Mouse (Mus musculus) limb, embryonic 14.5 days (tissue): ENCODE measurements around the gene Tigar. TPM values are rescaled to one million over a fixed set of nuclear protein-coding genes. Genes with fewer than 3 reads are reported as not detected.
A peak's percentile ranks its signal among the peaks of the same experiment; 100 is the strongest.

Source experiments
- ATAC-seq: fragments of 200-750 bp; cut with Nextera tagmentation; 2 replicates; pipeline ENCODE4 v1.8.0; 2017; ENCODE audit warnings: low read depth, moderate number of reproducible peaks, moderate TSS enrichment; ENCODE audit not compliant: low FRiP score
- DNase-seq: peaks from one replicate; pipeline ENCODE4 v3.0.0-alpha.2; 2015; ENCODE audit warnings: low spot score
- H3K27ac ChIP-seq: fragments of 300-500 bp; sonication (generic); replicated peaks from 2 replicates; pipeline ENCODE4 v1.5.1; 2014; ENCODE audit warnings: low read depth, mild to moderate bottlenecking, low read length, moderate library complexity, mixed read lengths
- H3K27me3 ChIP-seq: fragments of 300-500 bp; sonication (generic); 2 replicates; pipeline ENCODE4 v1.6.1; 2014; ENCODE audit warnings: low read length, mixed read lengths; ENCODE audit not compliant: control insufficient read depth, insufficient read depth
- H3K36me3 ChIP-seq: fragments of 300-500 bp; sonication (generic); 2 replicates; pipeline ENCODE4 v1.6.1; 2014; ENCODE audit warnings: mild to moderate bottlenecking, low read length, moderate library complexity, mixed read lengths; ENCODE audit not compliant: control insufficient read depth, insufficient read depth
- H3K4me1 ChIP-seq: fragments of 300-500 bp; sonication (generic); 2 replicates; pipeline ENCODE4 v1.6.1; 2014; ENCODE audit warnings: antibody characterized with exemption, low read length, mixed read lengths; ENCODE audit not compliant: control insufficient read depth, insufficient read depth
- H3K4me2 ChIP-seq: fragments of 300-500 bp; sonication (generic); replicated peaks from 2 replicates; pipeline ENCODE4 v1.6.1; 2014; ENCODE audit warnings: low read depth, mild to moderate bottlenecking, low read length, moderate library complexity; ENCODE audit not compliant: severe bottlenecking
- H3K4me3 ChIP-seq: fragments of 300-500 bp; sonication (generic); replicated peaks from 2 replicates; pipeline ENCODE4 v1.5.1; 2014; ENCODE audit warnings: low read length
- H3K9ac ChIP-seq: fragments of 300-500 bp; sonication (generic); 2 replicates; pipeline ENCODE4 v1.6.1; 2014; ENCODE audit warnings: mild to moderate bottlenecking, low read depth, low read length, moderate library complexity; ENCODE audit not compliant: severe bottlenecking
- H3K9me3 ChIP-seq: fragments of 300-500 bp; sonication (generic); 2 replicates; pipeline ENCODE4 v1.6.1; 2016; ENCODE audit warnings: low read length; ENCODE audit not compliant: control insufficient read depth
- POLR2A ChIP-seq: fragments of 200-500 bp; IDR thresholded peaks from 2 replicates; pipeline ENCODE4 v1.8.0; 2012; ENCODE audit warnings: inconsistent platforms, mild to moderate bottlenecking, moderate library complexity, borderline replicate concordance; ENCODE audit not compliant: insufficient read depth, insufficient read length; ENCODE audit errors: extremely low read depth
- WGBS: fragments of 180-500 bp; shearing (Covaris S2); extraction: QIAGEN DNeasy Blood & Tissue Kit; methylation state at CpG from one replicate; pipeline ENCODE4 v1.1.7; 2014; 5-methylcytosine and 5-hydroxymethylcytosine counted together
- polyA plus RNA-seq, 2 experiments: library from polyadenylated mRNA; depleted of rRNA in 1 of 2; stranded (reverse) in 1 of 2; unstranded in 1 of 2; fragments of >200 nt; fragmentation: Nextera tagmentation in 1 of 2; extraction: Ambion mirVana in 1 of 2; gene quantifications; 2 replicates each; pipeline versions ENCODE4 v1.2.1 to v1.2.3; 2012 to 2014

The Tigar gene
- polyA plus RNA-seq, 2 experiments = 3.2 to 4.1 TPM

- no peak overlapping the region for H3K27ac ChIP-seq
- no peaks in the 10 kb centered on the region for H3K9me3 ChIP-seq
- no peak overlapping the region for H3K9ac ChIP-seq
- H3K27me3 ChIP-seq = no peaks in the 10 kb centered on the region
- ATAC-seq (no peak), DNase-seq (no peak)
- peaks cover 6% of the 10 kb centered on the region for H3K36me3 ChIP-seq
- 94% methylated on average over 6 of the region's 6 CpGs for WGBS
- no peak overlapping the region for H3K4me3 ChIP-seq
- H3K4me2 ChIP-seq = no peak overlapping the region
- peaks cover 3% of the 10 kb centered on the region; the same call in 1 of the 2 replicates for H3K4me1 ChIP-seq
- no peak for TF ChIP-seq POLR2A
These were observed 5.7 kb downstream of the Tigar start for GRCm38 (mm10) chr6:127103506-127104275.

DNA sequence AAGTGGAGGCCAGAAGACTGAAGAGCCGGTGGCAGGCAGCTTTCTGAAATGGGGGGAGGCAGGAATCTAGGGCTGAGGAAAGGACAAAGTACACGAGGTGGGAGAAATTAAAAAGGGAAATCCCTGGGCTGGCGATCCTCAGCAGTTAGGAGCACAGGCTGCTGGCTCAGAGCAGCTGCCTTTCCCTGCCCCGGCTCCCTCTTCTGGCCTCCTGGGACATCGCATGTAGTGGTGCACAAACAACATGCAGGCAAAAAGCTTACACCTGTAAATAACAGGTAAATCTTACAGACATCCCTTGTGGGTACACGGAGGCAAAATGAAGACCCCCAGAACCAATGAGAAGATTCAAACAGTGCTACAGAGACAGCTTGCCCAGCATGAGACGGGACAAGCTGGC, 14.8 kb downstream of the Tigar start:
- H3K4me3 ChIP-seq = no peak overlapping the region
- peaks cover 7% of the 10 kb centered on the region; the same call in 1 of the 2 replicates for H3K36me3 ChIP-seq
- H3K9ac ChIP-seq = no peak overlapping the region
- no peak overlapping the region for H3K27ac ChIP-seq
- ATAC-seq (no peak), DNase-seq (no peak)
- WGBS = 57% methylated on average over 7 of the region's 7 CpGs
- no peaks in the 10 kb centered on the region for H3K27me3 ChIP-seq
- H3K4me1 ChIP-seq = no peaks in the 10 kb centered on the region
- no peaks in the 10 kb centered on the region for H3K9me3 ChIP-seq
- TF ChIP-seq POLR2A = no peak
- H3K4me2 ChIP-seq = no peak overlapping the region

DNA sequence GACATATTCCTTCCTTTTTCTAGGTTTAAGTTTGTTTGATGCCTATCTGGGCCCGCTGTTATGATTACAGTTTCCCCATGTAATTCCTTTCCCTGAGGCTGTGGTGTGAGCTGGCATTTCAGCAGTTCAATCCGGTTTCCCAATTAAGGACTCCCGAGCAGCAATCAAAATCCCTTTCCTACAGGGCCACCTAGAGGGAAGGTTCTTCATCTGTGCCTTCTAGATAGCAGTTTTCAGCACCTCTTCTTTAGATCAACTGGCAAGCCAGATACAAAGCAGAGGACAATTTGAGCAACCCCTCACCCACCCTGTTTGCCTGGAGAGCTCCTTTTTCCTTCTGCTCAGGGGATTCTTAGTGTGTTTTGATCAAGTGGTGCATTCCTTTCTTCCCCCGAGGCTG, 22.6 kb downstream of the Tigar start:
- no peak overlapping the region for H3K27ac ChIP-seq
- no peak for ATAC-seq
- no peak overlapping the region for H3K4me3 ChIP-seq
- TF ChIP-seq POLR2A = no peak
- H3K9me3 ChIP-seq = no peaks in the 10 kb centered on the region
- no peak for DNase-seq
- no peaks in the 10 kb centered on the region for H3K4me1 ChIP-seq
- H3K4me2 ChIP-seq = no peak overlapping the region
- H3K36me3 ChIP-seq = peaks cover 7% of the 10 kb centered on the region; the same call in 1 of the 2 replicates
- H3K27me3 ChIP-seq = no peaks in the 10 kb centered on the region
- H3K9ac ChIP-seq = no peak overlapping the region
- WGBS = 64% methylated on average over 4 of the region's 4 CpGs

DNA sequence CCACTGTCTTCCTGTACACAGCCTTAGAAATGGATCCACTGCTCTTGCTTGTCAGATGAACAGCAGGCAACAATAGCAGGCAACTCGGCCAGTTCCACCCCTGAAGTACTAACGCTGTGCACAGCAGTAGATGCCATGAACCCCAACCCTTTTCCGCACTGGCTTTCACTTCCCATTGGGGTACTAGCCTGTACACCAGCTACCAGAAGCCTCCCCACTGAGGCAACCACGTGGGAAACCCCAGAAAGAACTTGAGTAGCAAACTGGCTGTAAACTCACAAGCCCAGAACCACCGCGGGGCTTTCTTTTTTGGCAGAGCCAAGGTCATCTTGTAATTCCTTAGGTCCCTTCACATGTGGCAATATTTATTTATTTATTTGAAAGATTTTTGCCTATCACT, 27.5 kb downstream of the Tigar start:
- no peak for DNase-seq
- TF ChIP-seq POLR2A = no peak
- 73% methylated on average over 6 of the region's 6 CpGs for WGBS
- Histone ChIP-seq H3K4me3 (no peak overlapping the region), H3K9ac (no peak overlapping the region), H3K4me2 (no peak overlapping the region), H3K36me3 (no peaks in the 10 kb centered on the region), H3K27ac (no peak overlapping the region), H3K4me1 (no peaks in the 10 kb centered on the region), H3K27me3 (no peaks in the 10 kb centered on the region), H3K9me3 (no peaks in the 10 kb centered on the region)
- ATAC-seq = no peak

GRCm38 (mm10) chr6:127079867-127080731, 29.3 kb downstream of the Tigar start:
- peak; percentile 36; the same call in 1 of the 2 replicates for TF ChIP-seq POLR2A
- 1% methylated on average over 57 of the region's 59 CpGs for WGBS
- Histone ChIP-seq H3K4me3 (peak overlapping the region; percentile 56), H3K4me2 (peak overlapping the region; percentile 95), H3K27ac (0 out of 2 replicates have a peak overlapping the region, but pooled peaks have one; percentile 38), H3K9me3 (no peaks in the 10 kb centered on the region), H3K9ac (peak overlapping the region; percentile 75), H3K27me3 (no peaks in the 10 kb centered on the region), H3K4me1 (no peaks in the 10 kb centered on the region), H3K36me3 (no peaks in the 10 kb centered on the region)
- ATAC-seq = peak; percentile 88
- peak; percentile 83 for DNase-seq
